Mouse (Mus musculus) kidney, embryonic 16.5 days (tissue): Measurements from ENCODE around the gene Apbb1ip. TPM values are rescaled to one million over a fixed set of nuclear protein-coding genes. Genes with fewer than 3 reads are reported as not detected.
"Not testable (repeated sequence)": the region's sequence is repeated elsewhere in the genome, so short reads cannot be mapped to it uniquely, and the experiment has no call there.

Experiments
- ATAC-seq: fragments of 200-750 bp; cut with Nextera tagmentation; 2 replicates; pipeline ENCODE4 v1.8.0; 2017; ENCODE audit warnings: moderate TSS enrichment; ENCODE audit not compliant: low FRiP score, low TSS enrichment
- H3K27ac ChIP-seq: fragments of 300-500 bp; sonication (generic); 2 replicates; pipeline ENCODE4 v1.5.1; 2014; ENCODE audit warnings: low read length
- H3K27me3 ChIP-seq: fragments of 300-500 bp; sonication (generic); 2 replicates; pipeline ENCODE4 v1.6.1; 2014; ENCODE audit warnings: low read length, control low read depth, mixed read lengths; ENCODE audit not compliant: insufficient read depth
- H3K36me3 ChIP-seq: fragments of 300-500 bp; sonication (generic); 2 replicates; pipeline ENCODE4 v1.6.1; 2014; ENCODE audit warnings: low read length, control low read depth, mixed read lengths; ENCODE audit not compliant: insufficient read depth
- H3K4me1 ChIP-seq: fragments of 300-500 bp; sonication (generic); 2 replicates; pipeline ENCODE4 v1.6.1; 2014; ENCODE audit warnings: low read length, control low read depth, mixed read lengths; ENCODE audit not compliant: insufficient read depth
- H3K4me2 ChIP-seq: fragments of 300-500 bp; sonication (generic); replicated peaks from 2 replicates; pipeline ENCODE4 v1.6.1; 2014; ENCODE audit warnings: low read depth, low read length
- H3K4me3 ChIP-seq: fragments of 300-500 bp; sonication (generic); 2 replicates; pipeline ENCODE4 v1.5.1; 2014; ENCODE audit warnings: mild to moderate bottlenecking, low read length
- H3K9ac ChIP-seq: fragments of 300-500 bp; sonication (generic); replicated peaks from 2 replicates; pipeline ENCODE4 v1.6.1; 2014; ENCODE audit warnings: low read length
- H3K9me3 ChIP-seq: fragments of 300-500 bp; sonication (generic); 2 replicates; pipeline ENCODE4 v1.6.1; 2016; ENCODE audit warnings: low read length, control low read depth
- WGBS: fragments of 180-500 bp; shearing (Covaris S2); extraction: QIAGEN DNeasy Blood & Tissue Kit; methylation state at CpG from one replicate; pipeline ENCODE4 v1.1.7; 2014; 5-methylcytosine and 5-hydroxymethylcytosine counted together
- polyA plus RNA-seq: library from polyadenylated mRNA; unstranded; fragments of >200 nt; fragmentation: Nextera tagmentation; extraction: Ambion mirVana; gene quantifications from 2 replicates; pipeline ENCODE4 v1.2.1, GENCODE M21; 2015

Apbb1ip gene
- polyA plus RNA-seq, 1 experiment from 2014 or later = 1.8 TPM

DNA sequence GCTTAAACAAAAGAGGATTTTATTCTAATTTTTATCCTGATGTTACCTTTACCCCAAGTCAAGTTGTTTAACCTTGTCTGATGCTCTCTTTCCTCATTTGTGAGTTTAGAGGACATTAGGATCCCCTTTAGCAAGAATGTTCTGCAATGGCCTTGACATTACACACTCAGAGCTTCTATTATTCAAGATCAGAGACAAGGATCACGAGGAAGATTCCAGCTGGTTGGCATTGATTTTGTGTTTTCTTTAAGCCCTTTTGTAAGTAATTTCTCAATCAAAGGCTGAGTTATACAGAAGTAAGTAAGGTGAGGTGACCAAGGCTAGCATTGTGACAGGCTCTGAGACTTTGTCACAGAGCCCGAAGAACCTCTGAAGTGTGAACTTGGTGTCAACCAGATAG is 88.3 kb downstream of the Apbb1ip start:
- no peak overlapping the region for H3K27ac ChIP-seq
- 80% methylated on average over 2 of the region's 2 CpGs for WGBS

DNA sequence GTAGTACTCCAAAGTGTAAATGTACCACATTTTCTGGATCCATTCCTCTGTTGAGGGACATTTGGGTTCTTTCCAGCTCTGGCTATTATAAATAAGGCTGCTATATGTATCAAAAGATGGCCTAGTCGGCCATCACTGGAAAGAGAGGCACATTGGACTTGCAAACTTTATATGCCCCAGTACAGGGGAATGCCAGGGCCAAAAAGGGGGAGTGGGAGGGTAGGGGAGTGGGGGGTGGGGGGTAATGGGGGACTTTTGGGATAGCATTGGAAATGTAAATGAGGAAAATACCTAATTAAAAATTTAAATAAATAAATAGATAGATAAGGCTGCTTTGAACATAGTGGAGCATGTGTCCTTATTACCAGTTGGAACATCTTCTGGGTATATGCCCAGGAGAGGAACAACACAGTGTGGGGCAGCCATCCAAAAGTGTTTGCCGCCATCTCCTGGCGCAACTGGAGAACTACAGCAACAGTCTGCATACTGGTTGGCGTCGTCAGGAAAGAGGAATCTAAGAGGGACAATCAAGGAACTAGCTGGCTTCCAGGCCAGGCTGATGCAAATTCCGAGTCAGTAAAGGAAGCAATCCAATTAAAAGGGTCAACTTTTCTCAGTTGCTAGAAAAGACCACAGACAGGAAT is 90.6 kb downstream of the Apbb1ip start:
- not testable (repeated sequence) for H3K36me3 ChIP-seq, H3K4me2 ChIP-seq, H3K9me3 ChIP-seq, H3K27ac ChIP-seq, H3K4me1 ChIP-seq, H3K9ac ChIP-seq, H3K4me3 ChIP-seq, H3K27me3 ChIP-seq
- 2% methylated on average over 6 of the region's 6 CpGs for WGBS
- ATAC-seq = peak; percentile 94

More for the DNA sequence above, 88.3 kb downstream of the Apbb1ip start:
- H3K9me3 ChIP-seq = no peaks in the 10 kb centered on the region
- H3K4me2 ChIP-seq = no peak overlapping the region
- no peaks in the 10 kb centered on the region for H3K27me3 ChIP-seq
- no peak for ATAC-seq
- H3K4me1 ChIP-seq = no peaks in the 10 kb centered on the region
- no peak overlapping the region for H3K4me3 ChIP-seq
- H3K36me3 ChIP-seq = no peaks in the 10 kb centered on the region
- no peak overlapping the region for H3K9ac ChIP-seq

- 89% methylated on average over 1 of the region's 1 CpGs for WGBS
- H3K9me3 ChIP-seq = no peaks in the 10 kb centered on the region
- no peak for ATAC-seq
- H3K4me2 ChIP-seq = no peak overlapping the region
- no peak overlapping the region for H3K9ac ChIP-seq
- no peak overlapping the region for H3K4me3 ChIP-seq
- no peaks in the 10 kb centered on the region for H3K27me3 ChIP-seq
- H3K27ac ChIP-seq = no peak overlapping the region
- H3K4me1 ChIP-seq = no peaks in the 10 kb centered on the region
- H3K36me3 ChIP-seq = no peaks in the 10 kb centered on the region
Measured at GRCm38 (mm10) chr2:22865818-22866217, 91.9 kb downstream of the Apbb1ip start.

DNA sequence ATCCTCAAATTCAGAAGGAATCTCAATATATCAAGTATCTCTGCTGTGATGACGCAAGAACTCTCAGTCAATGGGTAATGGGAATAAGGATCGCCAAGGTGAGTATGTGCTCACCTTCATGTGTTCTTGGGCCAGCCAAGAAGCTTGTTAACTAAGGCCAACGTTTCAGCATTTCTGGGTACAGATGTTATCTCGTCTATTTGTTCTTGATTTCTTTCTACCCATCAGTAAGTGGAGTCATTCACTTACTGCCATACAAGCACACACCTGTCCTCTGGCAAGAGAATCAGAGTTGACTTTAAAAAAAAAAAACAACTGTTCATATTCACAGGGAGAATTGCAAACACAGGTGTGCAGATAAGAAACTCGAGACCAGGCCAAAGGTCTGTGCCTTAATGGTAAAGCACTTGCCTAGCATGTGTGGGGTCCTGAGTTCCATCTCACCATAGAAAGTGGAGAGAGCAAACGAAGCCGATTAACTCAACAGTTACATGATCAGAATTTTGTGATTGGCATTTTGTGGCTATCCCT is 93.1 kb downstream of the Apbb1ip start:
- no peaks in the 10 kb centered on the region for H3K36me3 ChIP-seq
- no peaks in the 10 kb centered on the region for H3K27me3 ChIP-seq
- H3K4me2 ChIP-seq = no peak overlapping the region
- H3K9me3 ChIP-seq = no peaks in the 10 kb centered on the region
- no peak for ATAC-seq
- H3K4me1 ChIP-seq = no peaks in the 10 kb centered on the region
- H3K4me3 ChIP-seq = no peak overlapping the region
- H3K27ac ChIP-seq = no peak overlapping the region
- no peak overlapping the region for H3K9ac ChIP-seq
- 79% methylated on average over 7 of the region's 7 CpGs for WGBS

GRCm38 (mm10) chr2:22873159-22873558 is 99.3 kb downstream of the Apbb1ip start:
- H3K4me1 ChIP-seq = no peaks in the 10 kb centered on the region
- no peaks in the 10 kb centered on the region for H3K27me3 ChIP-seq
- no peaks in the 10 kb centered on the region for H3K36me3 ChIP-seq
- H3K4me2 ChIP-seq = no peak overlapping the region
- H3K27ac ChIP-seq = no peak overlapping the region
- H3K9me3 ChIP-seq = no peaks in the 10 kb centered on the region
- WGBS = 92% methylated on average over 1 of the region's 1 CpGs
- H3K9ac ChIP-seq = no peak overlapping the region
- H3K4me3 ChIP-seq = no peak overlapping the region
- no peak for ATAC-seq

DNA sequence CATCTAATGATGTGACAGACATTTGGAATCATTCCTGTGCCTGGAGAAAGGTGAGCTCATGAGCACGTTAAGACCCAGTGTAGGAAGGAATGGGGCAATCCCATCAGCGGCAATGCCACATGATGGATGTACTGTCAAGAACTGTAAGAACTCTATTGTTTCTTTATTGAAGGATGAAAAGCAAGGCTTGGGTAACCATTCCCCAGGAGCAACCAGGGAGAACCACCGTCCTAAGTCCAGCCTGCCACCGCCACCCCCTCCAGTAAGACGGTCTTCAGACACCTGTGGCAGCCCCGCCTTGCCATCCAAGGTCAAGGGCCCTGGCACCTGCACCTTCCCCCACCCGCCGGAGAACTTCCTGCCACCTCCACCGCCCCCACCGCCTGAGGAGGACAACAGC is 100.7 kb downstream of the Apbb1ip start:
- Histone ChIP-seq H3K27ac (no peak overlapping the region), H3K4me1 (no peaks in the 10 kb centered on the region), H3K9me3 (no peaks in the 10 kb centered on the region), H3K9ac (no peak overlapping the region), H3K4me2 (no peak overlapping the region), H3K4me3 (no peak overlapping the region), H3K36me3 (no peaks in the 10 kb centered on the region), H3K27me3 (no peaks in the 10 kb centered on the region)
- peak; percentile 84 for ATAC-seq
- 57% methylated on average over 10 of the region's 10 CpGs for WGBS

GRCm38 (mm10) chr2:22876614-22877013 is 102.7 kb downstream of the Apbb1ip start:
- WGBS = 88% methylated on average over 3 of the region's 3 CpGs
- no peak for ATAC-seq
- no peaks in the 10 kb centered on the region for H3K27me3 ChIP-seq

DNA sequence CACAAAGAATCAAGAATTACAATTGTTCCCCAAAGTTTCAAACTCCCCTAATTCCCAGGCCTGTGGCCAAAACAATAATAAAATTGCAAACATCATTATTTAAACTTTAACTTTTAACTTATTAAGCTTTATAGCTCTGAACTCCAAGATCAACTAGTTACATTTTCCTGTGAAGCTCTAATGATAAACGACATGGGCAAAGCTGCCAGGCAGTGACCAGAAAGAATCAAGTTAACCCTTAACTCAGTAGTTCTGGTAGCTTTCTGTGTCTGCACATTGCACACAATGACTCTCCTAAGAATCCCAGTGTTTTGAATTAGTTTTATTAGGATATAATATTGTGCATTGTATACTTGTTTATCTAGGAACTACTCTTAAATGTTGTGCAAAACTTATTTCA is 104.9 kb downstream of the Apbb1ip start:
- H3K27ac ChIP-seq = no peak overlapping the region
- no peak overlapping the region for H3K9ac ChIP-seq
- no peaks in the 10 kb centered on the region for H3K4me1 ChIP-seq
- no peak for ATAC-seq
- H3K36me3 ChIP-seq = no peaks in the 10 kb centered on the region
- no peaks in the 10 kb centered on the region for H3K27me3 ChIP-seq
- H3K9me3 ChIP-seq = no peaks in the 10 kb centered on the region
- 34% methylated on average over 1 of the region's 1 CpGs for WGBS
- H3K4me3 ChIP-seq = no peak overlapping the region
- H3K4me2 ChIP-seq = no peak overlapping the region

More at GRCm38 (mm10) chr2:22876614-22877013, 102.7 kb downstream of the Apbb1ip start:
- Histone ChIP-seq H3K4me1 (no peaks in the 10 kb centered on the region), H3K9me3 (no peaks in the 10 kb centered on the region), H3K4me2 (no peak overlapping the region), H3K4me3 (no peak overlapping the region), H3K9ac (no peak overlapping the region), H3K27ac (no peak overlapping the region), H3K36me3 (no peaks in the 10 kb centered on the region)

GRCm38 (mm10) chr2:22880726-22881125 is 106.8 kb downstream of the Apbb1ip start:
- H3K27me3 ChIP-seq, H3K4me1 ChIP-seq, H3K4me2 ChIP-seq, H3K9ac ChIP-seq, H3K9me3 ChIP-seq, H3K27ac ChIP-seq, H3K4me3 ChIP-seq, H3K36me3 ChIP-seq, ATAC-seq: not testable (repeated sequence)
- 81% methylated on average over 3 of the region's 3 CpGs for WGBS

- WGBS = 21% methylated on average over 9 of the region's 9 CpGs
- ATAC-seq = no peak
- Histone ChIP-seq H3K4me3 (peak overlapping the region; percentile 92), H3K4me2 (peak overlapping the region; percentile 78), H3K9ac (peak overlapping the region; percentile 82), H3K27ac (peak overlapping the region; percentile 78), H3K9me3 (no peaks in the 10 kb centered on the region), H3K4me1 (0 out of 2 replicates have a peak, but pooled peaks cover 7% of the 10 kb centered on the region), H3K27me3 (no peaks in the 10 kb centered on the region), H3K36me3 (no peaks in the 10 kb centered on the region)
Measured at GRCm38 (mm10) chr2:22894932-22895281, 121.0 kb downstream of the Apbb1ip start.
